Mouse (Mus musculus) embryonic facial prominence, embryonic 11.5 days (tissue): ENCODE results near the gene Ehhadh. TPM values are rescaled to one million over a fixed set of nuclear protein-coding genes. Genes with fewer than 3 reads are reported as not detected.

Experiments used
- ATAC-seq: fragments of 200-750 bp; cut with Nextera tagmentation; replicated peaks from 2 replicates; pipeline ENCODE4 v1.8.0; 2017; ENCODE audit warnings: low read depth; ENCODE audit not compliant: insufficient number of reproducible peaks, low FRiP score, low TSS enrichment
- DNase-seq: peaks from one replicate; pipeline ENCODE4 v3.0.0-alpha.2; 2015; ENCODE audit warnings: low spot score
- H3K27ac ChIP-seq: fragments of 300-500 bp; sonication (generic); replicated peaks from 2 replicates; pipeline ENCODE4 v1.5.1; 2014; ENCODE audit warnings: mild to moderate bottlenecking, low read depth, low read length, control low read depth
- H3K27me3 ChIP-seq: fragments of 300-500 bp; sonication (generic); 2 replicates; pipeline ENCODE4 v1.6.1; 2014; ENCODE audit warnings: mild to moderate bottlenecking, low read length, moderate library complexity, mixed read lengths; ENCODE audit not compliant: control insufficient read depth, insufficient read depth
- H3K36me3 ChIP-seq: fragments of 300-500 bp; sonication (generic); replicated peaks from 2 replicates; pipeline ENCODE4 v1.6.1; 2014; ENCODE audit warnings: low read depth, mild to moderate bottlenecking, low read length, moderate library complexity, mixed read lengths; ENCODE audit not compliant: control insufficient read depth, insufficient read depth
- H3K4me1 ChIP-seq: fragments of 300-500 bp; sonication (generic); 2 replicates; pipeline ENCODE4 v1.6.1; 2014; ENCODE audit warnings: low read length, mixed read lengths; ENCODE audit not compliant: control insufficient read depth, insufficient read depth
- H3K4me2 ChIP-seq: fragments of 300-500 bp; sonication (generic); 2 replicates; pipeline ENCODE4 v1.6.1; 2014; ENCODE audit warnings: low read depth, mild to moderate bottlenecking, control low read depth, low read length, moderate library complexity
- H3K4me3 ChIP-seq: fragments of 300-500 bp; sonication (generic); 2 replicates; pipeline ENCODE4 v1.5.1; 2014; ENCODE audit warnings: low read depth, low read length, control low read depth
- H3K9ac ChIP-seq: fragments of 300-500 bp; sonication (generic); replicated peaks from 2 replicates; pipeline ENCODE4 v1.6.1; 2014; ENCODE audit warnings: mild to moderate bottlenecking, control low read depth, low read length
- H3K9me3 ChIP-seq: fragments of 300-500 bp; sonication (generic); replicated peaks from 2 replicates; pipeline ENCODE4 v1.6.1; 2016; ENCODE audit warnings: mild to moderate bottlenecking, low read length, inconsistent platforms, mixed read lengths; ENCODE audit not compliant: control insufficient read depth
- WGBS: fragments of 180-500 bp; shearing (Covaris S2); extraction: QIAGEN DNeasy Blood & Tissue Kit; methylation state at CpG from one replicate; pipeline ENCODE4 v1.1.7; 2014; 5-methylcytosine and 5-hydroxymethylcytosine counted together
- polyA plus RNA-seq: library from polyadenylated mRNA; unstranded; fragments of >200 nt; fragmentation: Nextera tagmentation; extraction: Ambion mirVana; gene quantifications from 2 replicates; pipeline ENCODE4 v1.2.1, GENCODE M21; 2014

The Ehhadh gene
- polyA plus RNA-seq, 1 experiment from 2014 or later: 2.1 TPM

- WGBS: 72% methylated on average over 2 of the region's 2 CpGs
- H3K27me3 ChIP-seq: no peaks in the 10 kb centered on the region
Measured at GRCm38 (mm10) chr16:21782807-21783206, 4.8 kb downstream of the Ehhadh start.

GRCm38 (mm10) chr16:21781895-21782294 lies 5.7 kb downstream of the Ehhadh start:
- Histone ChIP-seq H3K4me2 (no peak overlapping the region), H3K4me3 (no peak overlapping the region), H3K36me3 (no peaks in the 10 kb centered on the region), H3K9ac (no peak overlapping the region), H3K27ac (no peak overlapping the region), H3K27me3 (no peaks in the 10 kb centered on the region), H3K9me3 (no peaks in the 10 kb centered on the region), H3K4me1 (no peaks in the 10 kb centered on the region)
- 74% methylated on average over 3 of the region's 3 CpGs for WGBS
- ATAC-seq (no peak), DNase-seq (no peak)

More at GRCm38 (mm10) chr16:21782807-21783206, 4.8 kb downstream of the Ehhadh start:
- Histone ChIP-seq H3K27ac (no peak overlapping the region), H3K36me3 (no peaks in the 10 kb centered on the region), H3K9me3 (no peaks in the 10 kb centered on the region), H3K9ac (no peak overlapping the region), H3K4me2 (no peak overlapping the region), H3K4me3 (no peak overlapping the region), H3K4me1 (no peaks in the 10 kb centered on the region)
- ATAC-seq (no peak), DNase-seq (no peak)

GRCm38 (mm10) chr16:21781277-21781676 lies 6.3 kb downstream of the Ehhadh start:
- no peak for ATAC-seq
- WGBS: 71% methylated on average over 3 of the region's 3 CpGs
- H3K36me3 ChIP-seq: no peaks in the 10 kb centered on the region
- no peaks in the 10 kb centered on the region for H3K27me3 ChIP-seq
- no peak overlapping the region for H3K4me2 ChIP-seq
- no peaks in the 10 kb centered on the region for H3K4me1 ChIP-seq
- no peak overlapping the region for H3K4me3 ChIP-seq
- no peaks in the 10 kb centered on the region for H3K9me3 ChIP-seq
- H3K9ac ChIP-seq: no peak overlapping the region
- no peak overlapping the region for H3K27ac ChIP-seq
- no peak for DNase-seq

GRCm38 (mm10) chr16:21779149-21779548 lies 8.5 kb downstream of the Ehhadh start:
- no peak overlapping the region for H3K4me3 ChIP-seq
- H3K9ac ChIP-seq: no peak overlapping the region
- WGBS: 92% methylated on average over 4 of the region's 4 CpGs
- H3K27me3 ChIP-seq: no peaks in the 10 kb centered on the region
- no peak overlapping the region for H3K27ac ChIP-seq
- H3K4me1 ChIP-seq: no peaks in the 10 kb centered on the region
- H3K9me3 ChIP-seq: no peaks in the 10 kb centered on the region
- no peak overlapping the region for H3K4me2 ChIP-seq
- DNase-seq (no peak), ATAC-seq (no peak)
- H3K36me3 ChIP-seq: no peaks in the 10 kb centered on the region

- 41% methylated on average over 3 of the region's 3 CpGs for WGBS
- Histone ChIP-seq H3K36me3 (no peaks in the 10 kb centered on the region), H3K9ac (no peak overlapping the region), H3K27ac (no peak overlapping the region), H3K9me3 (no peaks in the 10 kb centered on the region), H3K4me1 (no peaks in the 10 kb centered on the region), H3K27me3 (no peaks in the 10 kb centered on the region), H3K4me2 (no peak overlapping the region), H3K4me3 (no peak overlapping the region)
- DNase-seq (peak; percentile 69), ATAC-seq (0 out of 2 replicates have a peak, but pooled peaks have one; percentile 52)
Measured at GRCm38 (mm10) chr16:21778293-21778866, 9.2 kb downstream of the Ehhadh start.

- H3K4me1 ChIP-seq: no peaks in the 10 kb centered on the region
- ATAC-seq (no peak), DNase-seq (no peak)
- no peaks in the 10 kb centered on the region for H3K36me3 ChIP-seq
- H3K9me3 ChIP-seq: no peaks in the 10 kb centered on the region
- no peak overlapping the region for H3K9ac ChIP-seq
- H3K4me3 ChIP-seq: no peak overlapping the region
- 85% methylated on average over 4 of the region's 4 CpGs for WGBS
- no peak overlapping the region for H3K4me2 ChIP-seq
- H3K27ac ChIP-seq: no peak overlapping the region
- H3K27me3 ChIP-seq: no peaks in the 10 kb centered on the region
Measured at GRCm38 (mm10) chr16:21774725-21775124, 12.9 kb downstream of the Ehhadh start.

GRCm38 (mm10) chr16:21769667-21770066 lies 17.9 kb downstream of the Ehhadh start:
- Histone ChIP-seq H3K9me3 (no peaks in the 10 kb centered on the region), H3K27ac (no peak overlapping the region), H3K4me2 (no peak overlapping the region), H3K36me3 (no peaks in the 10 kb centered on the region), H3K4me1 (no peaks in the 10 kb centered on the region), H3K9ac (no peak overlapping the region), H3K4me3 (no peak overlapping the region), H3K27me3 (no peaks in the 10 kb centered on the region)
- DNase-seq (peak; percentile 2), ATAC-seq (no peak)
- WGBS: 73% methylated on average over 5 of the region's 5 CpGs

- Histone ChIP-seq H3K9ac (no peak overlapping the region), H3K9me3 (no peaks in the 10 kb centered on the region), H3K36me3 (no peaks in the 10 kb centered on the region), H3K4me2 (no peak overlapping the region), H3K4me3 (no peak overlapping the region), H3K27ac (no peak overlapping the region), H3K27me3 (no peaks in the 10 kb centered on the region), H3K4me1 (no peaks in the 10 kb centered on the region)
- 84% methylated on average over 3 of the region's 3 CpGs for WGBS
- DNase-seq (no peak), ATAC-seq (no peak)
Measured at GRCm38 (mm10) chr16:21768255-21768654, 19.4 kb downstream of the Ehhadh start.
